Mouse (Mus musculus) liver, adult 2 months (tissue): ENCODE data around the gene A630023A22Rik.

Source experiments
- CTCF ChIP-seq: fragments of 200-500 bp; IDR thresholded peaks from 2 replicates; pipeline ENCODE4 v1.5.1; 2011; ENCODE audit warnings: low read depth, low read length, control low read depth
- POLR2A ChIP-seq: fragments of 200-500 bp; IDR thresholded peaks from 2 replicates; pipeline ENCODE4 v1.6.1; 2011; ENCODE audit warnings: low read length, control low read depth; ENCODE audit not compliant: insufficient read depth; ENCODE audit errors: extremely low read depth

DNA sequence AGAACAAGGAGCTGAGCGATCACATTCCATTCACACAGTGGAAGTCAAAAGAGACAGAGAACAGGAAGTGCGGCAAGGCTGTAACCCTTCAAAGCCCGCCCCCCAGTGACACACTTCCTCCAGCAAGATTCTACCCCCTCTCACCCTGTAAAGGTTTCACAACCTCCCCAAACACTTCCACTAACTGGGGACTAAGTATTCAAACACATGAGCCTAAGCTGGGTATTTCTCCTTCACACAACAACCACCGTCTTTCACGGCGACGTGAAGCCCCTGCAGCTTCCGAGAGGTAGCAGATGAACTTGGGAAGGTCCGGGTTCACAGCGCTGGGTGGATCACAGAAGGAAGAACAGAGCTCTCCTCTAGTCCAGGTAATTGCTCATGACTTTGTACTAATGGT is 40.4 kb upstream of the A630023A22Rik start:
- no peak for TF ChIP-seq CTCF
- TF ChIP-seq POLR2A: no peak
